Mouse (Mus musculus) midbrain, embryonic 15.5 days (tissue): ENCODE results near the gene Sema4c. TPM values are rescaled to one million over a fixed set of nuclear protein-coding genes. Genes with fewer than 3 reads are reported as not detected.
A peak's percentile ranks its signal among the peaks of the same experiment; 100 is the strongest.

Experiments used
- ATAC-seq: fragments of 200-750 bp; cut with Nextera tagmentation; replicated peaks from 2 replicates; pipeline ENCODE4 v1.8.0; 2017; ENCODE audit warnings: moderate TSS enrichment
- H3K27ac ChIP-seq: fragments of 300-500 bp; sonication (generic); 2 replicates; pipeline ENCODE4 v1.5.1; 2015; ENCODE audit warnings: mild to moderate bottlenecking, inconsistent platforms
- H3K27me3 ChIP-seq: fragments of 300-500 bp; sonication (generic); replicated peaks from 2 replicates; pipeline ENCODE4 v1.6.1; 2015; ENCODE audit warnings: inconsistent platforms
- H3K36me3 ChIP-seq: fragments of 300-500 bp; sonication (generic); replicated peaks from 2 replicates; pipeline ENCODE4 v1.6.1; 2015; ENCODE audit warnings: inconsistent platforms
- H3K4me1 ChIP-seq: fragments of 300-500 bp; sonication (generic); 2 replicates; pipeline ENCODE4 v1.6.1; 2015; ENCODE audit warnings: inconsistent platforms
- H3K4me2 ChIP-seq: fragments of 300-500 bp; sonication (generic); 2 replicates; pipeline ENCODE4 v1.6.1; 2015; ENCODE audit warnings: inconsistent platforms, mild to moderate bottlenecking, moderate library complexity
- H3K4me3 ChIP-seq: fragments of 300-500 bp; sonication (generic); 2 replicates; pipeline ENCODE4 v1.5.1; 2015; ENCODE audit warnings: mild to moderate bottlenecking, inconsistent platforms
- H3K9ac ChIP-seq: fragments of 300-500 bp; sonication (generic); 2 replicates; pipeline ENCODE4 v1.6.1; 2015; ENCODE audit warnings: mild to moderate bottlenecking, inconsistent platforms
- H3K9me3 ChIP-seq: fragments of 300-500 bp; sonication (generic); 2 replicates; pipeline ENCODE4 v1.6.1; 2016; ENCODE audit warnings: inconsistent platforms
- WGBS: fragments of 180-500 bp; shearing (Covaris S2); methylation state at CpG from one replicate; pipeline ENCODE4 v1.1.7; 2015; ENCODE audit warnings: mixed read lengths; 5-methylcytosine and 5-hydroxymethylcytosine counted together
- microRNA-seq: library from miRNA; unstranded; fragments of <30 nt; microRNA quantifications from one replicate; pipeline ENCODE4, GENCODE M21; 2016
- polyA plus RNA-seq: library from polyadenylated mRNA; unstranded; fragments of >200 nt; fragmentation: Nextera tagmentation; extraction: Ambion mirVana; gene quantifications from 2 replicates; pipeline ENCODE4 v1.2.1, GENCODE M21; 2015

Sema4c gene
- polyA plus RNA-seq, 1 experiment from 2014 or later, result 34.3 TPM

GRCm38 (mm10) chr1:36508238-36508637, 49.9 kb downstream of the Sema4c start:
- Histone ChIP-seq H3K27me3 (no peaks in the 10 kb centered on the region), H3K27ac (no peak overlapping the region), H3K9ac (no peak overlapping the region), H3K36me3 (0 out of 2 replicates have a peak, but pooled peaks cover 5% of the 10 kb centered on the region), H3K4me3 (no peak overlapping the region), H3K4me1 (peaks cover 5% of the 10 kb centered on the region), H3K9me3 (no peaks in the 10 kb centered on the region), H3K4me2 (no peak overlapping the region)
- ATAC-seq, result no peak
- WGBS, result 90% methylated on average over 5 of the region's 5 CpGs

GRCm38 (mm10) chr1:36501261-36501660, 56.9 kb downstream of the Sema4c start:
- no peaks in the 10 kb centered on the region for H3K4me1 ChIP-seq
- 0 out of 2 replicates have a peak, but pooled peaks cover 3% of the 10 kb centered on the region for H3K36me3 ChIP-seq
- WGBS, result 4% methylated on average over 3 of the region's 3 CpGs
- H3K9ac ChIP-seq, result no peak overlapping the region
- ATAC-seq, result peak; percentile 29; the same call in 1 of the 2 replicates
- H3K4me2 ChIP-seq, result no peak overlapping the region
- no peak overlapping the region for H3K27ac ChIP-seq
- H3K27me3 ChIP-seq, result no peaks in the 10 kb centered on the region
- H3K4me3 ChIP-seq, result no peak overlapping the region
- no peaks in the 10 kb centered on the region for H3K9me3 ChIP-seq

Small RNA genes lying within 50 kb of the gene (microRNA-seq; reads per million reads assigned to microRNA genes)
- gene Gm47280, result not detected

Other genes with a start within 250 kb of the Sema4c start
- gene Kansl3, start 189.2 kb downstream of the Sema4c start, polyA plus RNA-seq, result 44.4 and 44.9 TPM in 2 replicates
- 2.6 TPM in 2 replicates for gene Fer1l5, start 186.1 kb downstream of the Sema4c start, polyA plus RNA-seq
- gene Lman2l, start 113.1 kb downstream of the Sema4c start, polyA plus RNA-seq, result 67.3 and 74.5 TPM in 2 replicates
- 11.0 and 11.1 TPM in 2 replicates for gene Cnnm4, start 86.7 kb downstream of the Sema4c start, polyA plus RNA-seq
- 5.2 and 5.8 TPM in 2 replicates for gene Cnnm3, start 46.5 kb downstream of the Sema4c start, polyA plus RNA-seq
- 19.0 and 23.5 TPM in 2 replicates for gene Ankrd23, start 21.5 kb downstream of the Sema4c start, polyA plus RNA-seq
- 0.33 and 0.81 TPM in 2 replicates for gene Gm42417, start 18.9 kb downstream of the Sema4c start, polyA plus RNA-seq
- gene Ankrd39, start 10.9 kb downstream of the Sema4c start, polyA plus RNA-seq, result 31.5 and 32.5 TPM in 2 replicates
- gene Fam178b, start 124.8 kb upstream of the Sema4c start, polyA plus RNA-seq, result not detected in 2 replicates
- 612 and 618 TPM in 2 replicates for gene Cox5b, start 133.1 kb upstream of the Sema4c start, polyA plus RNA-seq
- gene 4933424G06Rik, start 151.8 kb upstream of the Sema4c start, polyA plus RNA-seq, result 0.84 and 1.1 TPM in 2 replicates
- 110 and 112 TPM in 2 replicates for gene Actr1b, start 156.1 kb upstream of the Sema4c start, polyA plus RNA-seq
- gene Zap70, start 203.4 kb upstream of the Sema4c start, polyA plus RNA-seq, result 1.8 and 2.7 TPM in 2 replicates